Mouse (Mus musculus) hindbrain, postnatal 0 days (tissue): ENCODE data around the gene 1810009A15Rik. TPM values are rescaled to one million over a fixed set of nuclear protein-coding genes. Genes with fewer than 3 reads are reported as not detected.

Experiments used
- ATAC-seq: fragments of 200-750 bp; cut with Nextera tagmentation; 2 replicates; pipeline ENCODE4 v1.8.0; 2017; ENCODE audit warnings: mild to moderate bottlenecking, moderate TSS enrichment, moderate library complexity
- DNase-seq: peaks from one replicate; pipeline ENCODE4 v3.0.0-alpha.2; 2015; ENCODE audit warnings: low spot score
- H3K27ac ChIP-seq: fragments of 300-500 bp; sonication (generic); 2 replicates; pipeline ENCODE4 v1.5.1; 2014; ENCODE audit warnings: mild to moderate bottlenecking
- H3K27me3 ChIP-seq: fragments of 300-500 bp; sonication (generic); 2 replicates; pipeline ENCODE4 v1.6.1; 2014; ENCODE audit warnings: low read length, mixed read lengths; ENCODE audit not compliant: insufficient read depth
- H3K36me3 ChIP-seq: fragments of 300-500 bp; sonication (generic); 2 replicates; pipeline ENCODE4 v1.6.1; 2014; ENCODE audit warnings: low read length, mixed read lengths; ENCODE audit not compliant: insufficient read depth
- H3K4me1 ChIP-seq: fragments of 300-500 bp; sonication (generic); 2 replicates; pipeline ENCODE4 v1.6.1; 2014; ENCODE audit warnings: antibody characterized with exemption, low read length, mixed read lengths; ENCODE audit not compliant: insufficient read depth
- H3K4me2 ChIP-seq: fragments of 300-500 bp; sonication (generic); 2 replicates; pipeline ENCODE4 v1.6.1; 2014; ENCODE audit warnings: low read depth, mild to moderate bottlenecking, low read length, moderate library complexity, mixed read lengths
- H3K4me3 ChIP-seq: fragments of 300-500 bp; sonication (generic); 2 replicates; pipeline ENCODE4 v1.5.1; 2014; ENCODE audit warnings: low read length
- H3K9ac ChIP-seq: fragments of 300-500 bp; sonication (generic); replicated peaks from 2 replicates; pipeline ENCODE4 v1.6.1; 2014; ENCODE audit warnings: mild to moderate bottlenecking, low read length, moderate library complexity, mixed read lengths
- H3K9me3 ChIP-seq: fragments of 300-500 bp; sonication (generic); 2 replicates; pipeline ENCODE4 v1.6.1; 2016; ENCODE audit warnings: low read length, mixed read lengths
- CTCF ChIP-seq: IDR thresholded peaks from 2 replicates; pipeline ENCODE4 v1.5.1; 2016; ENCODE audit warnings: antibody characterized with exemption, control low read depth, low read depth
- WGBS: fragments of 180-500 bp; shearing (Covaris S2); extraction: QIAGEN DNeasy Blood & Tissue Kit; methylation state at CpG from one replicate; pipeline ENCODE4 v1.1.7; 2014; 5-methylcytosine and 5-hydroxymethylcytosine counted together
- polyA plus RNA-seq: library from polyadenylated mRNA; unstranded; fragments of >200 nt; fragmentation: Nextera tagmentation; extraction: Ambion mirVana; gene quantifications from 2 replicates; pipeline ENCODE4 v1.2.1, GENCODE M21; 2015
- total RNA-seq: library from RNA; depleted of rRNA; stranded (reverse); fragments of >200 nt; gene quantifications from 2 replicates; pipeline ENCODE4 v1.2.3, GENCODE M21; 2014

Gene 1810009A15Rik
- total and polyA plus RNA-seq, 2 experiments from 2014 or later: 13.6 to 38.6 TPM

DNA sequence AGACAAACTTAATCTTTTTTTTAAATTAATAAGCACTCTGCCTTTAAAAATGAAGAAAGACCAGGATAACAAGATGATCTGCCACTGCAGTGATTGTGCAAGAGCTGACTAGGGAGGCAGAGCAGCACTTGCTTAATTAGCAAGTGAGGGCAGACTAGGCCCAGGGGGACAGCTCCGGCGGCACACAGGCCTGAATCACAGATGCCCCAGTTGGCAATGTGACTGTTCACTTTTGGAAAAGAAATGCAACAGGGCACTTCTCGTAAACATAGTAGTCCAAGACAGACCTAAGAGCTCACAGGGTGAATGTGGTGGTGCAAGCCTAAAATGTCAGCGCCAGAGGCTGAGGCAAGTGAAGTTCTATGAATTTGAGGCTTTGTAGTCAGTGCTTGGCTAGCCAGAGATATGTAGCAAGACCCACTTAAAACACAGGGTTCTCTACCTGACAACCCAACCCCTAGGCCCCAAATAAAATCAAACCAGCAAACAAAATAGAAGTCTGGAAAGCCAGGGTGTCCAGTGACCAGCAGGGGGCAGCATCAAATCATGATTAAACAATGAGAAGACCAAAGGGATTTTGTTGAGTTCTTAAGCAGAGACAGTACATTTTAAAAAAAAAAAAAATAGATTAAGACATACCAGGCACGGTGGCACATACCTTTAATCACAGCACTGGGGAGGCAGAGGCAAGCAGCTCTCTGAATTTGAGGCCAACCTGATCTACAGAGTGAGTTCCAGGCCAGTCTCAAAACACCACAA is 44.1 kb upstream of the 1810009A15Rik start:
- H3K9me3 ChIP-seq: no peaks in the 10 kb centered on the region
- no peak overlapping the region for H3K9ac ChIP-seq
- no peak overlapping the region for H3K4me3 ChIP-seq
- no peaks in the 10 kb centered on the region for H3K27me3 ChIP-seq
- no peak overlapping the region for H3K4me2 ChIP-seq
- WGBS: 55% methylated on average over 5 of the region's 5 CpGs
- peak; percentile 87 for DNase-seq
- H3K36me3 ChIP-seq: peaks cover 35% of the 10 kb centered on the region
- no peak overlapping the region for H3K27ac ChIP-seq
- no peak for ATAC-seq
- TF ChIP-seq CTCF: peak; percentile 75
- H3K4me1 ChIP-seq: peaks cover 8% of the 10 kb centered on the region

- Histone ChIP-seq H3K36me3 (peaks cover 35% of the 10 kb centered on the region), H3K4me1 (no peaks in the 10 kb centered on the region), H3K9me3 (no peaks in the 10 kb centered on the region), H3K4me3 (no peak overlapping the region), H3K9ac (no peak overlapping the region), H3K4me2 (no peak overlapping the region), H3K27ac (no peak overlapping the region), H3K27me3 (no peaks in the 10 kb centered on the region)
- WGBS: 82% methylated on average over 5 of the region's 5 CpGs
- ATAC-seq (no peak), DNase-seq (no peak)
- TF ChIP-seq CTCF: no peak
Observed at GRCm38 (mm10) chr19:8848356-8848755, 40.3 kb upstream of the 1810009A15Rik start.

DNA sequence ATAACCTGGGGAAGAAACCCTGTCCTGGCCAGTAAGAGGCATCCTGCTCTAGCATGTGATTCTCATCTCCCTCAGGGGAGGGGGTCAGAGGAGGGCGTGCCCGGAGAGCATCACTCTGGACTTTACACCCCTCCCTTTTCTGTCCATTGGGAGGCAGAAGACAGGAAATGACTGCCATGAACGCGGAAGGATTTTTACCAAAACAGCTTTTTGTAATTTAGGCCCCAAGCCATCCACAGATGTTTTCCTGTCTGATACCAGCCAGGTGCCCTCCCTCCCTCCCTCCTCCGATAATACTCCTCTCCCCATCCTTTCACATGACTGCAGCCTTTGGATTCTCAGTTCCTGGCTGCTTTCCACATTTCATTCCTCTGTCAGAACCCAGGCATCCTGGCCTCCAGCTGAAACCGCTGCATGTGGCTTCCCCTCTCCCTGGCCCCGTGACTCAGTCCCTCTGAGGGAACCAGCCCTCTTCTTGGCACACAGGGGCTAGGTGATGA is 38.2 kb upstream of the 1810009A15Rik start, which contains the start of gene Lrrn4cl:
TSS of gene Lrrn4cl (plus strand) at position 367 of the 500 bp plus-strand sequence.
- peaks cover 32% of the 10 kb centered on the region for H3K36me3 ChIP-seq
- no peaks in the 10 kb centered on the region for H3K9me3 ChIP-seq
- ATAC-seq (peak; percentile 80), DNase-seq (peak; percentile 56)
- H3K27me3 ChIP-seq: no peaks in the 10 kb centered on the region
- H3K9ac ChIP-seq: no peak within 1 kb of the TSS; the same call in 1 of the 2 replicates
- H3K4me2 ChIP-seq: no peak within 1 kb of the TSS
- TF ChIP-seq CTCF: peak; percentile 14; the same call in 1 of the 2 replicates
- no peaks in the 10 kb centered on the region for H3K4me1 ChIP-seq
- WGBS: 20% methylated on average over 7 of the region's 7 CpGs
- H3K4me3 ChIP-seq: no peak within 1 kb of the TSS
- no peak within 1 kb of the TSS for H3K27ac ChIP-seq

- Histone ChIP-seq H3K27me3 (no peaks in the 10 kb centered on the region), H3K4me1 (no peaks in the 10 kb centered on the region), H3K27ac (no peak overlapping the region), H3K4me2 (no peak overlapping the region), H3K9me3 (no peaks in the 10 kb centered on the region), H3K4me3 (no peak overlapping the region), H3K9ac (no peak overlapping the region), H3K36me3 (peaks cover 20% of the 10 kb centered on the region)
- no peak for TF ChIP-seq CTCF
- ATAC-seq (no peak), DNase-seq (no peak)
- WGBS: 51% methylated on average over 7 of the region's 7 CpGs
Observed at GRCm38 (mm10) chr19:8851639-8852038, 37.0 kb upstream of the 1810009A15Rik start.

DNA sequence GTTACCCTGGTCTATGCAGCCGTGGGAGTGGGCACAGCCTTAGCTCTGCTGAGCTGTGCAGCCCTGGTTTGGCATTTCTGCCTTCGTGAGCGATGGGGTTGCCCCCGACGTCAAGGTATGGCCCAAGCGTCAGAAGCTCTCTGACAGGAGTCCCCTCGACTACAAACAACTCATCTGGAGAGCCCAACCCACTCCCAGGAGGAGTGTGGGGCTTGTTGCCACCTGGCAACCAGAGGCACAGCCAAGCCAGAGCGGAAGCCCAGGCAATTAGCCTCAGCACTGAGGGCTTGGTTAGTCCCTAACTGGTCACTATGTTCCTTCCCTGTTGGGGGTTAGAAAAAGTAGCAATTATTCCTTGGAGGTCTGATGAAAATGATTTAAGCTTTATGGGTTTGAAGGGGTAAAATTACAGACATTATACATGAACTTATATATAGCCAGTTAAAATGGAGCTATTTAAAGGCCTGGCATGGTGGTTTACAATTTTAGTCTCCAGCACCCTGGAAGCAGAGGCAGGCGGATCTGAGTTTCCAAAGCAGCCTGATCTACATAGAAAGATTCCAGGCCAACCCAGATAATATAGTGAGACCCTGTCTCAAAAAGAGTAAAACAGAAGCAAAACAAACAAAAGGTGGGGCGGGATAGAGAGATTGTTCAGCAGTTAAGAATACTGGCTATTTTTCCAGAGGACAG is 36.3 kb upstream of the 1810009A15Rik start:
- ATAC-seq (no peak), DNase-seq (no peak)
- no peak overlapping the region for H3K27ac ChIP-seq
- no peak for TF ChIP-seq CTCF
- no peaks in the 10 kb centered on the region for H3K9me3 ChIP-seq
- no peak overlapping the region for H3K9ac ChIP-seq
- no peak overlapping the region for H3K4me2 ChIP-seq
- H3K27me3 ChIP-seq: no peaks in the 10 kb centered on the region
- peaks cover 13% of the 10 kb centered on the region; the same call in 1 of the 2 replicates for H3K36me3 ChIP-seq
- 66% methylated on average over 10 of the region's 10 CpGs for WGBS
- H3K4me3 ChIP-seq: no peak overlapping the region
- no peaks in the 10 kb centered on the region for H3K4me1 ChIP-seq

DNA sequence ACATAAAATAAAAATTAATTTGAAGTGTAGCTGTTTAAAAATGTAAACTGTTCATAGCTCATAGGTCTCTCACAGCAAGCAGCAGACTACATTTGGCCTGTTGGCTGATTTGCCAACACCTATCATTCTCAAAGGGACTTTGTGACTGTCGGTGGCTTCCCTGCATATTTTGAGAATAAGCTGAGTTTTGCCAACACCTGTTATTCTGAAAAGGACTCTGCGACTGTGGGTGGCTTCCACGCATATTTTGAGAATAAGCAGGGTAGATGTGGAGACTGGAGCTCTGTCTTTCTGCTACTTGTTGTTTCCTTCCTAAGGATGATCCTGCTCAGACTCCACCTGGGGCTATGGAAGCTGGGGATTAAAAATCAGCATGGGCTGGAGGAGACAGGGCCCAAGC is 35.5 kb upstream of the 1810009A15Rik start:
- DNase-seq (no peak), ATAC-seq (no peak)
- Histone ChIP-seq H3K9ac (no peak overlapping the region), H3K36me3 (peaks cover 9% of the 10 kb centered on the region; the same call in 1 of the 2 replicates), H3K9me3 (no peaks in the 10 kb centered on the region), H3K4me1 (no peaks in the 10 kb centered on the region), H3K4me2 (no peak overlapping the region), H3K27ac (no peak overlapping the region), H3K4me3 (no peak overlapping the region), H3K27me3 (no peaks in the 10 kb centered on the region)
- 77% methylated on average over 3 of the region's 3 CpGs for WGBS
- no peak for TF ChIP-seq CTCF
